Mouse (Mus musculus) cerebellum, adult 2 months (tissue): ENCODE data around the gene Steap3.

ENCODE experiments used
- CTCF ChIP-seq: fragments of 200-500 bp; IDR thresholded peaks from 2 replicates; pipeline ENCODE4 v1.5.1; 2011; ENCODE audit warnings: low read depth, mild to moderate bottlenecking, control low read depth, low read length, moderate library complexity, borderline replicate concordance; ENCODE audit not compliant: insufficient read depth
- POLR2A ChIP-seq: fragments of 200-500 bp; IDR thresholded peaks from 2 replicates; pipeline ENCODE4 v1.6.1; 2011; ENCODE audit warnings: low read length, control low read depth, borderline replicate concordance; ENCODE audit not compliant: insufficient read depth

DNA sequence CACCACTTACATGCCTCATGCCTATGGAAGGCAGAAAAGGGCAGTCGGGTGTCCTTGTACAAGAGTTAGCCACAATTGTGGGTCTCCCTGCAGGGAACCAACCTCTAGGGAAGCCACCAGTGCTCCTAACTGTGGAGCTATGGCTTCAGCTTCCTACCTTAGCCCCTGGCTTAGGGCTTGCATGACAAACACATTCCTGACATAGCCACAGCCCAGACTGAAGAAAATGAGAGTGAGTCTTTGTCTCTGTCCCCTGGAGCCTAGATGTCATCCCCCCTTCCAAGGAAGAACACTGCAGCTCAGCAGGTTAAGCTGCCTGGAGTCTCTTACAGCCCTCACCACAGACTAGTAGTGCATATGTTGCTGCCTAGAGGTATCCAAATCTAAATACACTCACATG is 67.7 kb downstream of the Steap3 start:
- TF ChIP-seq POLR2A (no peak), CTCF (no peak)
